Mouse (Mus musculus): ENCODE results near the gene Gm28372.

The Gm28372 gene

DNA sequence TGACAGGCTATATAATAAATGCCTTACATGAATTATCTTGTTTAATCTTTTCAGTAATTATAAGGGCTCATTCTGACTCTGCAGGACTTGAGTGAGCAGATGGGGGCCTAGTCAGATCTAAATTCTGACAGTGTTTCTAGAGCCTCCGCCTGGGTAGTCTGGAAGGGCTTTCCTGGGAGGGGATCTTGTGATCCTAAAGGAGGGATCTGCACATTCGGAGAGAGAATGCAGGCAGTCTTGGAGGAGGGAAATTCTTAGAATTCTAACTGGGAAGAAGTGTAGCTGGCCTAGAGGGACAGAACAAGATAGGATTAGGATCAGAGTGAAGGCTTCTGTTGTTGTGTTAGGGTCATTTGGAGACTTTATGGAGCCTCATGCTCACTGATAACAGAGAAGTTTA, 47.2 kb downstream of the Gm28372 start:
- DNase-seq = no peak

GRCm38 (mm10) chr2:130453421-130453820, 48.4 kb downstream of the Gm28372 start:
- DNase-seq = no peak

- no peak for DNase-seq
Measured at GRCm38 (mm10) chr2:130454748-130455370, 49.8 kb downstream of the Gm28372 start.

Measured in thymus, adult 18-20 months (tissue).